Mouse (Mus musculus) MEL-GATA-1-ER (cell line): ENCODE data around the gene Olfr115.

Source experiments
- DNase-seq: peaks from one replicate; pipeline ENCODE4 v3.0.0-alpha.2; 2012; ENCODE audit warnings: low read depth; ENCODE audit errors: extremely low read depth

Gene Olfr115

DNA sequence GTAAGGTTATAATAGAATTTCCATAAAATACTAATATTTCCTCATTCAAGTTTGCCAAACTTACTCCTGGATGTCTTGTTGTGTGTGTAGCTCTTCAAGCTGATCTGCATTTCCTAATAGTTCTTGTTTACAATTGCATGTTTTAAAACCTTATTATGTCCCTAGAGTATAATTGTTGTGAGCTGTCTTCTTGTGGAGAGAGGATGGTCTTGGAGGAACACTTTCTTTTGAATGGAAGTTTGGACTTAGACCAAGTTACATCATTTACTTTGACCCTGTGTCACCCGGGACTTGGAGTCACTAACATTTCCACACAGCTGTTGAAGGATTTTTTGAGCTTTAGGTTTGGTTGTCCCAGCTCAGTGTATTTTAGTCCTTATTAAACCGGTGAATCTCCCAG, at the start of gene Olfr115, which contains the start of gene Olfr116:
TSS of gene Olfr115 (minus strand) at position 101 of the 400 bp plus-strand sequence.
TSS of gene Olfr116 (minus strand) at position 191 of the 400 bp plus-strand sequence.
- no peak for DNase-seq

DNA sequence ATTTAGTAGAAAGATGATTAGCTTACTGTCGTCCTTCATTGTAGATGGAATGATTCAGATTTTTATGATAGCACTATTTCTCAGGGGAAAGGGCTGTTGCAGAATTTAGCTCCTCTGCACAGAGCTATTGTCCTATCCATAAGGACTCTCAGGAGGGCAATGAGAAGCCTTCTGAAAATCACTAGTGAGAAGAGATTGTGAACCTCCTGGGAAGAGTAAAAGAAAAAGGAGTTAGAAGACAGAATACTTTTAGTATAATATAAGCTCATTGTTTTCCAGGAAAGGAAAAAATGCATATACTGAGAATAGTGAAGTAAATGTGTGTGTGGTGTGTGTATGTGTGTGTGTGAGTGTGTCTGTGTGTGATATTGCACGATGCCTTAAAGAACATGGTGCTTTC, 39.8 kb upstream of the Olfr115 start, which contains the start of gene Olfr118:
TSS of gene Olfr118 (plus strand) at position 301 of the 400 bp plus-strand sequence.
- no peak for DNase-seq

DNA sequence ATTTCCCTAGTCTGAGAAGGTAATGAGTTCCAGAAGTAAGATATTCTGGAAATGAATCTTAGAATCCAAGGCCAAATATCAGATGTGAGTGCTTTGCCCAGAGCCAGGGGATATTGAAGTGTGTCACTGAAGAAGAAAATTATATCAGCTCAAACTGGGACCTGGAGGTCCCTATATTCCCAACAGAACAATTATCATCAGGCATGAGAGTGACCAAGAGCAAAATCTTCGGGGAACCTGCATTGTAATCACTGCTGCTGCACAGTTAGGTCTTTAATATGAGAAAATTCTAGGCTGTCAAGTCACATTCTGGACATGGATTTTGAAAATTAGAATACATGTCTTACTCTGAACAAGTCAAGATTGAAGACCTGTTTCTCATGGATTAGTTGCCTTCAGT, 36.8 kb upstream of the Olfr115 start, which contains the start of gene Olfr117:
TSS of gene Olfr117 (minus strand) at position 101 of the 400 bp plus-strand sequence.
- no peak for DNase-seq

DNA sequence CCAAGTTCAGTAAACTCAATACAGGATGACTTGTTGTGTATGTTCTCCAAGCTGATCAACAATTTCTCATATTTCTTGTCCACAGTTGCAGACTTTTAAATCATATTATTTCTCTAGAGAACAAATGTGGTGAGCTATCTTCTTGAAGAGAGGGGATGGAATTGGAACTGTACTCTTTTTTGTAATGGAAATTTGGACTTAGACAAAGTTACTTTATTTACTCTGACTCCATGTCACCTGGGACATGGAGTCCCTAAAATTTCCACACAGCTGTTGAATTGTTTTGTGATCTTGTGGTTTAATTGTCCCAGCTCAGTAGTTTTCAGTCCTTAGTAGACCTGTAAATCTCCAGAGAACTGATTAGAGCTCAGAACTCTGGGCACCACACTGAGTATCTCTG, 34.3 kb downstream of the Olfr115 start, which contains the start of gene Olfr114:
TSS of gene Olfr114 (minus strand) at position 101 of the 400 bp plus-strand sequence.
- no peak for DNase-seq

DNA sequence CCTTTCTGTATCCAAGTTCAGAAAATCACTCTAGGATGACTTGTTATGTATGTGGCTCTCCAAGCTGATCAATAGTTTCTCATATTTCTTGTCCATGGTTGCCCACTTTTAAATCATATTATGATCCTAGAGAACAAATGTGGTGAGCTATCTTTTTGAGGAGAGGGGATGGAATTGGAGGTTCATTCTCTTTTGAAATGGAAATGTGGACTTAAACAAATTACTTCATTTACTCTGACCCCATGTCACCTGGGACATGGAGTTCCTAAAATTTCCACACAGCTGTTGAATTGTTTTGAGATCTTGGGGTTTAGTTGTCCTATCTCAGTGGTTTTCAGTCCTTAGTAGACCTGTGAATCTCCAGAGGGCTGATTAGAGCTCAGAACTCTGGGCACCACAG, 49.3 kb downstream of the Olfr115 start, which contains the start of gene Olfr113:
TSS of gene Olfr113 (minus strand) at position 101 of the 400 bp plus-strand sequence.
- DNase-seq: no peak

DNA sequence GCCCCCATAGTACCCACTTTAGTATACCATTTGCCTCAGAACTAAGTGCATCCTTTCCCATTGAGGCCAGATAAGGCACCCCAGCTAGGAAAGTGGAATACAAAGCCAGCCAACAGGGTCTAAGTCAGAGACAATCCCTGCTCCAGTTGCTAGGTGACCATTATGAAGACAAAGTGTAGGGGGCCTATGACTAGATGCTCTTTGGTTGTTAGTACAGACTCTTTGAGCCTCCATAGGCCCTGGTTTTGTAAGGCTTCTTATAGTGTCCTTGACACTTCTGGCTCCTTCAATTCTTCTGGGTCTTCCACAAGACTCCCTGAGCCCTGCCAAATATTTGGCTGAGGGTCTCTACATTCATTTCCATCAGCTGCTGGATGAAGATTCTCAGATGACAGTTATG, 57.6 kb downstream of the Olfr115 start, which contains the start of gene Olfr112:
TSS of gene Olfr112 (minus strand) at position 101 of the 400 bp plus-strand sequence.
- no peak for DNase-seq
